Mouse (Mus musculus) adrenal gland, postnatal 4 days (tissue): ENCODE data around the gene Sfxn2. TPM values are rescaled to one million over a fixed set of nuclear protein-coding genes. Genes with fewer than 3 reads are reported as not detected.

Experiments
- DNase-seq, 2 experiments: peaks; one replicate each; pipeline ENCODE4 v3.0.0; 2021 to 2022; ENCODE audit warnings: low spot score in 2 of 2, mixed read lengths in 2 of 2
- long read RNA-seq, 2 experiments: library from polyadenylated mRNA; stranded (forward); transcript quantifications; one replicate each; pipeline ENCODE4 v2.0.0; 2021
- total RNA-seq, 2 experiments: library from RNA; stranded (reverse); gene quantifications; 2 replicates each; pipeline ENCODE4 v1.2.3; 2021

Gene Sfxn2
- 10 to 100 TPM; 13.1 to 18.4 TPM for total RNA-seq
- long read RNA-seq, experiment 1, transcript Sfxn2-201 (12 exons, 3,205 nt): major isoform, 6 of 10 reads
- long read RNA-seq, experiment 1, partial matches to known transcripts: 0 of 10 reads
- long read RNA-seq, experiment 1, other reads (novel, unspliced or antisense): 4 of 10 reads
- long read RNA-seq, experiment 2, transcript Sfxn2-201 (12 exons, 3,205 nt): major isoform, 15 of 21 reads
- long read RNA-seq, experiment 2, partial matches to known transcripts: 0 of 21 reads
- long read RNA-seq, experiment 2, other reads (novel, unspliced or antisense): 6 of 21 reads

DNA sequence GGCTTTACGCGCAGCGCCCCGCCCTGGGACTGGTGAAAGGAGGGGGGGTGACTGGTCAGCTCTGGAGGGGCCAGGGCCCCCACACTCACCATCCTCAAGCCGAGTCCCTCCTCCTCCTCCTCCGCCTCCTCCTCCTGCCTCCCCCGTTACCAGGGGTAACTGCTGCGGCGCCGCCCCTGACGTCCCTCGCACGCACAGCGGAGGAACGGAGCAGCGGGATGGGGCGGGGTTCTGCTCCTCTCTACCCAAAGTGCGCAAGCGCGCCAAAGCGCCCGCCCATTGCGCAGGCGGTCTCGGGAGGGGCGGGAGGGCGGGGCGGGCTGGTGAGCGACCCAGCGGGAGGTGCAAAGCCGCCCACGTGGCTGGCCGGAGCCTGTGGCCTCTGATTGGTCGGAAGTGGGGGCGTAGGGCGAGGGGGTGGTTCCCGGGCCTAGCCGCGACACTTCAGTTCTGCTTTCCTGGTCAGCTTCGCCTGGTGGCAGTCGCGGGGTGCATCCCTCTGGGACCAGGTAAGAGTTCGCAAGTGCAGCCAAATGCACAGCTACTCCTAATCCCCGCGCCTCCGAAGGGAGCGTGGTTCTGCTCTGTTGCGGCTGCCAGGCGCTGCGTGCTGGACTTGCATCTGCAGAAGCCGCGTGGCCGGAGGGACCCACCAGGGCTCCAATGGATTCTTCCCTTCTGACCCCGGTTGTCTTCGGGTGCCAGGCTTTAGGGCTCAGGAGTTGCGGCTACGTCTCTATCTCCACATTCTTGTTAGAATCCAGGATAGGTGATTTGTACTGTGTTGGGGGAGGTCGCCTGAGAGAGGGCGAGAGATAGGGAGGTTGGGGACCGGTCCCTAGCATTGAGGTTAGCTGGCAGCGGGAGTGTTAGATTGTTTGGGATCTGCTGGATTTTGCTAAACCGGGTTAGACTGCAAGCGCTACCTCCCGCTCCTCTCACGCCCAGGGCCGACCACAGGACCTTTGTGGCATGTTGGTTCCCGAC, at the start of gene Sfxn2, which contains the start of gene Arl3:
TSS of gene Sfxn2 (plus strand) at position 415 of the 987 bp plus-strand sequence.
TSS of gene Arl3 (minus strand) at position 248 of the 987 bp plus-strand sequence.
- DNase-seq: peak; percentile 89 to 91

GRCm38 (mm10) chr19:46523480-46524151, 49.5 kb upstream of the Sfxn2 start:
- no peak for DNase-seq

DNA sequence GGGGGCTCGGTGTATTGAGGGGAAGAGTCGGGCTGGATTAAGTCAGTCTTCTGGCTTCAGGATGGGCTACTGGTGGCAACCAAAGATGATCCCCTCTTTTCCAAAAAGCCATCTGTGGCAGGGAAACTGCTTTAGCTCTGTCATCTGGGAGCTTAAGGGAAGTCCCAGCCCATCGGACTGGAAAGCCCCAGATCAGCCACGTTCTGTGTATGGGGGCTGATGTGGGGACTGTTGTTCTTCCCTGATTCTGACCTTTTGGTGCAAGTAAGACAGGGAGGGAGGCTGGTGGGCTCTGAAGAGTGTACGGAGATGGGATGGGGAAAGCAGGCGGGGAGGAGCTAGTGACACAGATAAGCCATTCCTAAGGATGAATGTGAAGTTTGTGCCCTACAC, 49.0 kb upstream of the Sfxn2 start:
- DNase-seq: no peak

GRCm38 (mm10) chr19:46524601-46525321, 48.4 kb upstream of the Sfxn2 start:
- no peak for DNase-seq

DNA sequence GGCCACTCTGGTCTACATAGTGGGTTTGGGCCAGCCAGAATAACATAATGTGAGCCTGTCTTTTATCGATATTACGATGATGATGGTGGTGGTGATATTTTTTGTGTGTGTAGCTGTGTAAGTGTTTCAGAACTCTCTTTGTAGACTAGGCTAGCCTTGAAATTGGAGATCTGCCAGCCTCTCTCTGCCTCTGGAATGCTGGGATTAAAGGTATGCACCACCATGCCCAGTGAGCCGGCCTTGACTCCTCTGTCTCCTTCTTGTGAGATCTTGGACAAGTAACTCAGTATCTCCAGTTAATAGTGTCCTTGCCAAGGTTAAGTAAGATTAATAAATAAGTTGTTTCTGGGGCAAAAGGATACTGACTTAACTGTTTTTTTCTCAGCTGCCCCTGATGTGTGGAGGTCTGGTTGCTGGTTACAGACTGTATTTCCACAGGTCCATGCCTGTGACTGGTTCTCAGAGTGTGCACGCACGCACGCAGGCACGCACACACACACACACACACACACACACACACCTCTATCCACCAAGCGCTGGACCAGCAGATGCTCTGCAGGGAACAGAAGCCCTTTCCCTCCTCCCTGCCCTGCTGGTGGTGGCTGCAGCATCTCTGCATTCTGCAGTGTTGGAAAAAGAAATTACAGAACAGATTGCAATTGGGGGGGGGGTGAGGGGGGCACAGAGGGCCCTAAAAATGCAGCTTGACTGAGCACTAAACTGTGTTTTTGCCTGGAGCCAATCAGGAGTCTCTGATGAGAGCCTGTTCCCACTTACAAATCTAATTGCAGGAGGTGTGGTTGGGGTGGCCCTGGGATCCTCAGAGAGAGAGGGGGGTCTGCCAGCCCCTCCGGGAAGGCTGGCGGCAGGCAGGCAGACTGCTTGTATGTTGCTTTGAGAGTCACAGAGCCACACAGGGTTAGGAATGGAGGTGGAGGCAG, 47.2 kb upstream of the Sfxn2 start:
- no peak for DNase-seq

GRCm38 (mm10) chr19:46527632-46528528, 45.3 kb upstream of the Sfxn2 start:
- no peak for DNase-seq

- DNase-seq: peak in 1 of 2 experiments; percentile 55
Observed at GRCm38 (mm10) chr19:46528529-46529213, 44.5 kb upstream of the Sfxn2 start.

DNA sequence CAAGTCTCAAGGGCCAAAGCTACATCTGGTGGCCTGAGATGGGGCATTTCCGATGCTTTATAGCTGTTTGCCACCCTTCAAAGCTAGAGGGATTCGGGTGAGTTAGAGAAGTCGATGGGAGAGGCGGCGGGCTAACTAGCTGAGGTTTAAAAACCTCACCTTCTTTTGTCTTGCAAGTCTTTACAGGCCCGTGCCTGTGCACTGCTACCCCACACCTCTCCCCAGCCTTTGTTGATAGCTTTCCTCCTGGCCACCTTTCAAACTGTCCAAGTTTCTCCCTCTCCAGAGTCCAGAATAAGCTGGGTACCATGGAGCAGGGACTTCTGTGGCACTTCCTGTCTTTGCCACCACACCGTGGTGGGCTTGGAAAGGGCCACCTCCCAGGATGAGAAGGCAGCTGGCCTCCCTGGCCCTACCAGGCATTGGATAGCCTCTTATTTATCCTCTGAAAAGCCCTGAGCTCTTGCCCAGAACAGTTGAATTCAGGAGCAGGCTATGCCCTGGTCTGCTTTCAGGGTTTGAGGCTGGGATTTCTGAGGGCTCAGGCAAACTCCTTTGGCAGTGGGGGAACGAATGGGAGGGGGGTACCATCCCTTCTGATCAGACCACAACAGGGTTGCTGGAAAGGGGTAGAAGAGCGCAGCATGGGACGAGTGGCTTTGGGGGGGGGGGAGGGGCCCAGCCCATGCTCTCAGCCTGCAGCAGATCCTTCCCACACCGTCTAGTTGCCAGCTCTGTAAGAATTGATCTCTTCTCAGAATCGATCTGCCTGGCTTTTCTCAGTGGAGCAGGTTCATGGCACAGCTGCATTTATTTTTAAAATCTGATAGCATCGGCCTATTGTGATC, 43.3 kb upstream of the Sfxn2 start:
- DNase-seq: no peak

GRCm38 (mm10) chr19:46530449-46530990, 42.6 kb upstream of the Sfxn2 start:
- DNase-seq: no peak

DNA sequence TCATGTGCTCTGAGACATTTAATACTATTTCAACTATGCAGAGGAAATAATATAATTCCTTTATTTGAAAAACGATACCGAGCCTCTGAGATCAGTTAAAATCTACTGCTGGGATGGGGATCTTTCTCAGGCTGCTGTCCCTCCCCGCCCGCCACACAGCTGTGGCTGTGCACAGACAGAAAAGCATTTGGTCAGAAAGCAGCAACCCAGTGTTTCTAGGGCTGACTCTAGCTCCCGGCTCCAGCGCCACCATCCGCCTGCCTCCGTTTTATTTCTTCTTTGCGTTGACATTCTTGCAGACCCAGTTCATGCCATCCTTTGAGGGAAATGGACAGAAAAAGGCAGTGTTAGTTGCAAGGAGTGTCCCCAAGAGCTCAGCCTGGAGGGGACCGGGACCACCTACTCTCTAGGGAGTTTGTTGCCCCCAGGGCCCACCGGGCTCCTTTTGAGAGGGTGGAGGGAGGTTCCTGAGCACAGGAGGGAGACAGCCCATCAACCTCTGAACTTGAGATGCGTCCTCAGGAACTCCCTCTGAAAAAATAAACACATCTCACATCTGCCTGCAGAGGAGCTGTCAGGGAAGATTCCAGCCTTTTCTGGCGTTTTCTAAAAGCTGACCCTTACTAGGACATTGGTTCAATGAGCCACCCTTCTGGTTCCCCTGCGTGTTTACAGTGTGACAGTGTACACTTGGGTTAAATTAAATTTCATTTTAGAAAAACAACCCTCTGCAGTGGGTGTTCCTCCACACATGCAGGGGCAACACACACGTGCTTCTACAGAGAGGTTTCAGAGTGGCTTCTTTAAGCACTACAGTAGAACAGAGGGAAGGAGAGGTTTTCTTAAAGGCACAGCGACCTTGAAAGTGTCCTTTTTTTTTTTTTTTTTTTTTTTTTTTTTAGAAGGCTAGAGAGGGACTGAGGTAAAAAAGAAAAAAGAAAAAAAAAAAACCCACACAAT, 41.8 kb upstream of the Sfxn2 start:
- no peak for DNase-seq

DNA sequence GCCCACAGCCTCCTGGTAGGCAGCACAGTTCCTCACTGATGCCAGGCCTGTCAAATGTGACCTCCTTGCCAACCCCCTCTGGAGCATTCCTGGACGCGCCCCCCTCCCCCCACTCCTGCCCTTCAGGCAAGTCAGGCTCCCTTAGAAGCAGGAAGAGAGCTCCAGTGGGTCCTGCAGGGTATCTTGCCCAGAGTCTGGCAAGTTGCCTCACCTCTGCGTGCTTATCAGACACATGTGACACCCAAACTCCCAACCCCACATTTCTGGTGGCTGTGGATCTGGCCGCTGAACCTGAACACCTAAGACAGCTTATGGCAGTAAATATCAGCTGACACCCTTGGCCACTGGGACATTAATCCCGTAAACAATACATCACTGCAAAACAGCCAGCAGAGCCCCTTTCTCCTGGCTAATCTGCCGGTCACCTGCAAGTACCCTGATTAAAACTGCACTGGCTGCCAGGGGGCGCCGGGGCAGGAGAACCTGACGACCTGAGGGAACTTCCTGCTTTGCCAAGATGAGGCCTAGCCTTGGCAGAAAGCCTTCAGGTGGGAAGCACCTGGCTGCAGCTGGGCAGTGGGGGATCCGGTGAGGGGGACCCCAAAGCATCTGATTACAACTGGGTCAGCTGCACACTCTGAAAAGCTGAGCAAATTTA, 41.0 kb upstream of the Sfxn2 start:
- no peak for DNase-seq

DNA sequence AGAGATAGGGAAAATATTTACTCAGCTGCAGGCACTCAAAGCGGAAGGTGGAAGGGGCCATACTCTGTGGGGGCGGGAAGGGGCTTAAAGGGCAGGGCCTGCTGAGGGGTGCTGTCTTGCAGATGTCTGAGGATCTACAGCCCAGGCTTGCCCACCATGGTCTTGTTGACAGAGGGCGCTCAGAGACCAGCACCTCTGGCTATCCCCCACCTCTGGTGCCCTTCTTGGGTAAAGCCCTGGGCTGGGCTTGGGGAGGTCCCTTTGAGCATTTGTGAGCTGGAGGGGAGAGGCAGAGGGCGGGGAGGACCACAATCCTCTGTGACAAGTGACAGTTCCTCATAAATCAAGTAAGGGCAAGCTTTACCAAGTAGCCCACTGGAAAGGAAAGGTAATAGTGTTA, 40.1 kb upstream of the Sfxn2 start:
- no peak for DNase-seq

- no peak for DNase-seq
Observed at GRCm38 (mm10) chr19:46533525-46533924, 39.6 kb upstream of the Sfxn2 start.

GRCm38 (mm10) chr19:46534542-46535098, 38.5 kb upstream of the Sfxn2 start:
- no peak for DNase-seq

- no peak for DNase-seq
Observed at GRCm38 (mm10) chr19:46537357-46537756, 35.8 kb upstream of the Sfxn2 start.
